Mouse (Mus musculus) forebrain, embryonic 10.5 days (tissue): ENCODE results near the gene Tex44. TPM values are rescaled to one million over a fixed set of nuclear protein-coding genes. Genes with fewer than 3 reads are reported as not detected.
A peak's percentile ranks its signal among the peaks of the same experiment; 100 is the strongest.

Source experiments
- DNase-seq: peaks from one replicate; pipeline ENCODE4 v3.0.0-alpha.2; 2017; ENCODE audit warnings: low spot score; ENCODE audit errors: extremely low spot score
- H3K27ac ChIP-seq: fragments of 300-500 bp; sonication (generic); 2 replicates; pipeline ENCODE4 v1.5.1; 2016; ENCODE audit warnings: mild to moderate bottlenecking
- H3K27me3 ChIP-seq: fragments of 300-500 bp; sonication (generic); 2 replicates; pipeline ENCODE4 v1.6.1; 2016; ENCODE audit warnings: mild to moderate bottlenecking; ENCODE audit not compliant: poor library complexity, severe bottlenecking
- H3K36me3 ChIP-seq: fragments of 300-500 bp; sonication (generic); replicated peaks from 2 replicates; pipeline ENCODE4 v1.6.1; 2016; ENCODE audit warnings: mild to moderate bottlenecking, moderate library complexity
- H3K4me1 ChIP-seq: fragments of 300-500 bp; sonication (generic); 2 replicates; pipeline ENCODE4 v1.6.1; 2016
- H3K4me3 ChIP-seq: fragments of 300-500 bp; sonication (generic); 2 replicates; pipeline ENCODE4 v1.5.1; 2016; ENCODE audit warnings: mild to moderate bottlenecking, moderate library complexity
- H3K9me3 ChIP-seq: fragments of 300-500 bp; sonication (generic); 2 replicates; pipeline ENCODE4 v1.6.1; 2016; ENCODE audit warnings: mild to moderate bottlenecking, moderate library complexity
- WGBS: fragments of 180-500 bp; shearing (Covaris S2); methylation state at CpG from one replicate; pipeline ENCODE4 v1.1.7; 2016; 5-methylcytosine and 5-hydroxymethylcytosine counted together
- polyA plus RNA-seq: library from polyadenylated mRNA; unstranded; fragments of >200 nt; fragmentation: Nextera tagmentation; extraction: Ambion mirVana; gene quantifications from 2 replicates; pipeline ENCODE4 v1.2.1, GENCODE M21; 2016

Tex44 gene
- polyA plus RNA-seq, 1 experiment from 2014 or later: not detected

GRCm38 (mm10) chr1:86400096-86400754 is 25.9 kb upstream of the Tex44 start:
- no peaks in the 10 kb centered on the region for H3K27me3 ChIP-seq
- no peaks in the 10 kb centered on the region for H3K36me3 ChIP-seq
- H3K27ac ChIP-seq: no peak overlapping the region
- DNase-seq: no peak
- WGBS: 79% methylated on average over 8 of the region's 8 CpGs
- peaks cover 17% of the 10 kb centered on the region for H3K4me1 ChIP-seq
- no peak overlapping the region for H3K4me3 ChIP-seq
- H3K9me3 ChIP-seq: no peaks in the 10 kb centered on the region; the same call in 1 of the 2 replicates

- Histone ChIP-seq H3K4me3 (no peak overlapping the region), H3K9me3 (no peaks in the 10 kb centered on the region; the same call in 1 of the 2 replicates), H3K4me1 (peaks cover 7% of the 10 kb centered on the region), H3K36me3 (no peaks in the 10 kb centered on the region), H3K27ac (no peak overlapping the region), H3K27me3 (no peaks in the 10 kb centered on the region)
- DNase-seq: no peak
- WGBS: 61% methylated on average over 5 of the region's 5 CpGs
Measured at GRCm38 (mm10) chr1:86404834-86405233, 21.3 kb upstream of the Tex44 start.

- no peaks in the 10 kb centered on the region for H3K36me3 ChIP-seq
- 76% methylated on average over 4 of the region's 4 CpGs for WGBS
- H3K27me3 ChIP-seq: no peaks in the 10 kb centered on the region
- no peaks in the 10 kb centered on the region; the same call in 1 of the 2 replicates for H3K9me3 ChIP-seq
- DNase-seq: no peak
- H3K4me1 ChIP-seq: peaks cover 4% of the 10 kb centered on the region
- no peak overlapping the region for H3K27ac ChIP-seq
- H3K4me3 ChIP-seq: no peak overlapping the region
Measured at GRCm38 (mm10) chr1:86406313-86406712, 19.8 kb upstream of the Tex44 start.

GRCm38 (mm10) chr1:86406914-86407313 is 19.2 kb upstream of the Tex44 start:
- Histone ChIP-seq H3K27ac (no peak overlapping the region), H3K27me3 (no peaks in the 10 kb centered on the region), H3K9me3 (no peaks in the 10 kb centered on the region; the same call in 1 of the 2 replicates), H3K36me3 (no peaks in the 10 kb centered on the region), H3K4me1 (peaks cover 4% of the 10 kb centered on the region), H3K4me3 (no peak overlapping the region)
- DNase-seq: no peak
- 82% methylated on average over 8 of the region's 8 CpGs for WGBS

GRCm38 (mm10) chr1:86408515-86408914 is 17.6 kb upstream of the Tex44 start:
- Histone ChIP-seq H3K9me3 (no peaks in the 10 kb centered on the region; the same call in 1 of the 2 replicates), H3K4me1 (peaks cover 4% of the 10 kb centered on the region), H3K27ac (no peak overlapping the region), H3K27me3 (no peaks in the 10 kb centered on the region), H3K36me3 (no peaks in the 10 kb centered on the region), H3K4me3 (no peak overlapping the region)
- 90% methylated on average over 10 of the region's 10 CpGs for WGBS
- DNase-seq: no peak

GRCm38 (mm10) chr1:86409476-86409875 is 16.7 kb upstream of the Tex44 start:
- H3K36me3 ChIP-seq: no peaks in the 10 kb centered on the region
- no peaks in the 10 kb centered on the region for H3K27me3 ChIP-seq
- 89% methylated on average over 2 of the region's 2 CpGs for WGBS
- peaks cover 4% of the 10 kb centered on the region for H3K4me1 ChIP-seq
- H3K4me3 ChIP-seq: no peak overlapping the region
- no peak for DNase-seq
- no peaks in the 10 kb centered on the region; the same call in 1 of the 2 replicates for H3K9me3 ChIP-seq
- H3K27ac ChIP-seq: no peak overlapping the region

- Histone ChIP-seq H3K4me1 (peaks cover 7% of the 10 kb centered on the region; the same call in 1 of the 2 replicates), H3K27ac (no peak overlapping the region), H3K9me3 (no peaks in the 10 kb centered on the region), H3K36me3 (no peaks in the 10 kb centered on the region), H3K4me3 (no peak overlapping the region), H3K27me3 (no peaks in the 10 kb centered on the region)
- 87% methylated on average over 5 of the region's 5 CpGs for whole genome bisulfite sequencing
- DNase-seq: no peak
Measured at GRCm38 (mm10) chr1:86414715-86415114, 11.4 kb upstream of the Tex44 start.

GRCm38 (mm10) chr1:86415144-86415543 is 11.0 kb upstream of the Tex44 start:
- Histone ChIP-seq H3K36me3 (no peaks in the 10 kb centered on the region), H3K4me1 (peaks cover 10% of the 10 kb centered on the region; the same call in 1 of the 2 replicates), H3K27ac (no peak overlapping the region), H3K27me3 (no peaks in the 10 kb centered on the region), H3K9me3 (no peaks in the 10 kb centered on the region), H3K4me3 (no peak overlapping the region)
- DNase-seq: no peak
- 71% methylated on average over 2 of the region's 2 CpGs for WGBS

- Histone ChIP-seq H3K27me3 (no peaks in the 10 kb centered on the region), H3K27ac (no peak overlapping the region), H3K36me3 (no peaks in the 10 kb centered on the region), H3K9me3 (no peaks in the 10 kb centered on the region), H3K4me1 (peaks cover 11% of the 10 kb centered on the region), H3K4me3 (no peak overlapping the region)
- DNase-seq: no peak
- WGBS: 71% methylated on average over 7 of the region's 7 CpGs
Measured at GRCm38 (mm10) chr1:86415612-86416184, 10.4 kb upstream of the Tex44 start.

- peaks cover 17% of the 10 kb centered on the region for H3K4me1 ChIP-seq
- H3K4me3 ChIP-seq: no peak overlapping the region
- H3K27ac ChIP-seq: no peak overlapping the region
- no peak for DNase-seq
- H3K27me3 ChIP-seq: no peaks in the 10 kb centered on the region
- no peaks in the 10 kb centered on the region for H3K36me3 ChIP-seq
- WGBS: 66% methylated on average over 6 of the region's 6 CpGs
- no peaks in the 10 kb centered on the region for H3K9me3 ChIP-seq
Measured at GRCm38 (mm10) chr1:86416321-86416720, 9.8 kb upstream of the Tex44 start.

GRCm38 (mm10) chr1:86421007-86421406 is 5.1 kb upstream of the Tex44 start:
- H3K9me3 ChIP-seq: no peaks in the 10 kb centered on the region
- H3K36me3 ChIP-seq: no peaks in the 10 kb centered on the region
- H3K4me3 ChIP-seq: 0 out of 2 replicates have a peak overlapping the region, but pooled peaks have one; percentile 14
- 20% methylated on average over 10 of the region's 10 CpGs for WGBS
- peak overlapping the region; percentile 72 for H3K27ac ChIP-seq
- peaks cover 48% of the 10 kb centered on the region for H3K4me1 ChIP-seq
- H3K27me3 ChIP-seq: no peaks in the 10 kb centered on the region
- no peak for DNase-seq

GRCm38 (mm10) chr1:86423879-86424278 is 2.2 kb upstream of the Tex44 start:
- Histone ChIP-seq H3K4me3 (no peak overlapping the region), H3K9me3 (no peaks in the 10 kb centered on the region), H3K27ac (peak overlapping the region; percentile 89), H3K36me3 (no peaks in the 10 kb centered on the region), H3K27me3 (no peaks in the 10 kb centered on the region), H3K4me1 (peaks cover 42% of the 10 kb centered on the region)
- WGBS: 71% methylated on average over 5 of the region's 5 CpGs
- no peak for DNase-seq

GRCm38 (mm10) chr1:86424336-86424735 is 1.8 kb upstream of the Tex44 start:
- DNase-seq: no peak
- Histone ChIP-seq H3K36me3 (no peaks in the 10 kb centered on the region), H3K27ac (peak overlapping the region; percentile 89), H3K9me3 (no peaks in the 10 kb centered on the region), H3K4me1 (peaks cover 42% of the 10 kb centered on the region), H3K27me3 (no peaks in the 10 kb centered on the region), H3K4me3 (no peak overlapping the region)
- WGBS: 77% methylated on average over 1 of the region's 1 CpGs
